Mouse (Mus musculus) adrenal gland, adult 18-20 months (tissue): ENCODE results near the gene Fetub. TPM values are rescaled to one million over a fixed set of nuclear protein-coding genes. Genes with fewer than 3 reads are reported as not detected.
"Not testable (repeated sequence)": the region's sequence is repeated elsewhere in the genome, so short reads cannot be mapped to it uniquely, and the experiment has no call there.

Source experiments
- DNase-seq, 2 experiments: peaks; one replicate each; pipeline ENCODE4 v3.0.0; 2021 to 2022; ENCODE audit warnings: low spot score in 2 of 2
- total RNA-seq, 2 experiments: library from RNA; stranded (reverse); gene quantifications; 1 replicate in 1 of 2; 2 replicates in 1 of 2; pipeline ENCODE4 v1.2.3; 2021

Gene Fetub
- total RNA-seq, 2 experiments from 2014 or later: 1.6 to 78.1 TPM

GRCm38 (mm10) chr16:22901326-22901725, 16.8 kb upstream of the Fetub start:
- no peak for DNase-seq

DNA sequence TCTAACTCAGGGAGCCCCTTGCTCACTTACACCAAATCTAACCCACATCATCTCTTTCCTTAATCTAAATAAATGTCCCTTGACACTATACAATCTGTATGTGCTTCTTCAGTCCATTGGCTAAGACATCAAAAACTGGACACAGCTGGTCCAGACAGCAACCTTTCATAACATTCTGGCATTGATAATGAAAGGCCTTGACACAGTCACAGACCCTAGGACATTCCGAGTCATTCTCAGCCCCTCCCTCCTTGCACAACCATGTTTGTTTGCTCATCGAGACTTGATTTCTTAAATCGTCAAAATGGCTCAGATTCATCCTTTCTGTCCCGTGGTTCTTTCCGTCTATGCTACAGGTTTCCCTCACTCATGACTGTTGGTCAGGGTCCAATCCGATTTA, 8.8 kb upstream of the Fetub start:
- no peak for DNase-seq

- DNase-seq: no peak
These were observed 6.1 kb upstream of the Fetub start for GRCm38 (mm10) chr16:22911986-22912385.

- no peak for DNase-seq
These were observed 5.2 kb upstream of the Fetub start for GRCm38 (mm10) chr16:22912886-22913285.

DNA sequence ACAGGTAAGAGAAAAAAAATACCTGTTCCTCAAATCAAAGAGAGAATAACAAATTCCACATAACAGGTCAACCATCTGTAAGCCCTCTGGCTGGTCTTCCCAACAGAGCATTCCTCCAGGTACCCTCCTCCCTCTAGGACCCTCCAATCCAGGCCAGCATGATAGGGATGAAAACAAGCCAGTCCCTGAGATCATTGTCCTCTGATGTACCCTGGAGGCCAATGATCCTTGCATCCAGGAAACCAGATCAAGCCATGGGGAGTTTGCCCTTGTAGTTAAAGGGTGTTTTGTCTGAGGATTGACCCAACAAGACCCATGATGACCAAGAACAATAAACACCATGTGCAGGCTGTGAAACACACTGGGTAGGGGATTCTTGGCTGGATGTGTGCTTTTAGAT, 3.9 kb upstream of the Fetub start:
- no peak for DNase-seq

GRCm38 (mm10) chr16:22918664-22919312, 654 bp downstream of the Fetub start:
- peak in 1 of 2 experiments; percentile 19 for DNase-seq

- DNase-seq: peak; percentile 34 to 38
These were observed 2.1 kb downstream of the Fetub start for GRCm38 (mm10) chr16:22919971-22920854.

GRCm38 (mm10) chr16:22921761-22922160, 3.6 kb downstream of the Fetub start:
- DNase-seq: no peak

DNA sequence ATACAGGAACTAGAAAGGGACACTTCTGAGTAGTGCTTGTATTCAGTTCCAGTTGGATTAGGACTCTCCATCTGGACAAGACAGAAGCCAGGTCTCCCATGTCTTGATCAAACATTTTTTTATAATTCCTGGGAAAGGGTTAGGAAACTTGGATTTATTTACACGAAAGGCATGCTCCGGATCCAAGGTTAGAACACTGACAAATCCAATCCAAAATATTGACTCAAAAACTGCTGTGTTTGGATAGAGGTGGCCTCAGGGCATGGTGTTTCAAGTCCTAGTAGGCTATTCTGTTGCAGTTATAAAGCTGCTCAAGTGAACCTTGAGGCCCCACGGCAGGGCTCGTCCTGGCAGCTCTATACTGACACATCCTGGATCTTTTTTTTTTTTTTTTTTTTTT, 4.3 kb downstream of the Fetub start:
- no peak for DNase-seq

DNA sequence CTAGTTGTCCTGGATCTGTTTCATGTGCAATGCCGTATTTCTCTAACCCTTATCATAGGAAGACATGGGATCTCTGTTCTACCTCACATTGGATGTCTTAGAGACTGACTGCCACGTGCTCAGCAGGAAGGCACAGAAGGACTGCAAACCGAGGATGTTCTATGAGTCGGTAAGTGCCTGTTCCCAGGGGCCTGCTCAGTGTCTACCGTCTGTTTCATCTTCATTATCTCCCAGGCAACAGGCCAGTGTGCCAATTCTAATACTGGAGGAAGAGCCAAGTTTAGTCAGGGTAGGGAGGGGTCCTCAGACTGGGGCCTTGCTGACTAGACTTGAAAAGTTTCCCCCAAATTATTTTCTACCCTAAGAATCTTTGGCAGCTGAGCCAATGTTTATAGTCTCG, 11.4 kb downstream of the Fetub start:
- no peak for DNase-seq

DNA sequence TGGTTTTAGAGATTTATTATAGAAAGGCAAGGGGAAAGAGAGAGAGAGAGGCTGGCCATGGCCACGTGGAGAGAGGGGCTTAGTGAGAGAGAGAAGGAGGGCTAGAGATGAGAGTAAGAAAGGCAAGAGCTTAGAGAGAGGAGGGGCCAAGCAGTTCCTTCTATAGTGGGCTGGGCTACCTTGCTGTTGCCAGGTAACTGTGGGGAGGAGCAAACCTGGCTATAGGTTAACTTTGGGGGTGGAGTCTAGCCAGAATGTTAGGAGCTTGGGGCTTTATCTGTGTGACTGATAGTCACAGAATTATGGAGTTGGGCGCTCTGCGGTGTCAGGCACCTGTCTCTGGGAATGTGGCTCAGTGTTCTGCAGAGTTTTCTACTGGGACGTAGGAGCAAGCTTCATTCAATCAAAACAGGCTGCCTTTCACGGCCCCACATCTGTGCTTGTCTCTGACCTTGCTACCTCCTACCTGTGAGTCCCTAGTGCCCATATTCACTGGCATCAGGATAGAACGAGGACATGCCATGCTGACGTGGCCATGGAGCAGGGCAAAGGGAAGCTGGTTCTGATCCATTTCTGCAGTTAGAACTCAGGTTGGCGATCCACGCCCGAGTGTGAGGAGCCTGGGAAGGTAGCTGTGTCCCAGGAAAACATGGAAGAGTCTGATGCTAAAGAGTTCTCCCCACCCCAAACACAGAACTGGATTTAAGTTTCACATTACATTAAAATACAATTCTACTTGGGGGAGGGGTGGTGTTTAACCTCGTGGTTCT, 13.5 kb downstream of the Fetub start:
- no peak for DNase-seq

- no peak for DNase-seq
These were observed 19.5 kb downstream of the Fetub start for GRCm38 (mm10) chr16:22937631-22938030.

GRCm38 (mm10) chr16:22938541-22938940, 20.4 kb downstream of the Fetub start:
- DNase-seq: no peak

DNA sequence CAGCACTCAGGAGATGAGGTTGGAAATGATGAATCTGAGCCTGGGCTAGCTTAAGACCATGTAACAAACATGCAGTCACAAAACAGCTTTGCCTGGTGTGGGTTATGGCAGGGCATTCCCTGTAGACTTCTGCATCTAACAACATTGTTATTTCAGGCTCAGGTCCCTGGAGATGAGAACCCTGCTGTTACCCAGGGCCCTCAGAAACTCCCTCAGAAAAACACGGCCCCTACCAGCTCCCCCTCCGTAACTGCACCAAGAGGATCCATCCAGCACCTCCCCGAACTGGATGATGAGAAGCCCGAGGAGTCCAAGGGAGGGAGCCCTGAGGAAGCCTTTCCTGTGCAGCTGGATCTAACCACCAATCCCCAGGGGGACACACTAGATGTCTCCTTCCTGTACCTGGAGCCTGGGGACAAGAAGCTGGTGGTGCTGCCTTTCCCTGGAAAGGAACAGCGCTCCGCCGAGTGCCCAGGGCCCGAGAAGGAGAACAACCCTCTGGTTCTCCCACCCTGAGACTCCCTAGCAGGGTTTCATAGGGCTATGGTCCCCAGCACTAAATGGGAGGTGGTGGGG, 21.1 kb downstream of the Fetub start:
- no peak for DNase-seq

DNA sequence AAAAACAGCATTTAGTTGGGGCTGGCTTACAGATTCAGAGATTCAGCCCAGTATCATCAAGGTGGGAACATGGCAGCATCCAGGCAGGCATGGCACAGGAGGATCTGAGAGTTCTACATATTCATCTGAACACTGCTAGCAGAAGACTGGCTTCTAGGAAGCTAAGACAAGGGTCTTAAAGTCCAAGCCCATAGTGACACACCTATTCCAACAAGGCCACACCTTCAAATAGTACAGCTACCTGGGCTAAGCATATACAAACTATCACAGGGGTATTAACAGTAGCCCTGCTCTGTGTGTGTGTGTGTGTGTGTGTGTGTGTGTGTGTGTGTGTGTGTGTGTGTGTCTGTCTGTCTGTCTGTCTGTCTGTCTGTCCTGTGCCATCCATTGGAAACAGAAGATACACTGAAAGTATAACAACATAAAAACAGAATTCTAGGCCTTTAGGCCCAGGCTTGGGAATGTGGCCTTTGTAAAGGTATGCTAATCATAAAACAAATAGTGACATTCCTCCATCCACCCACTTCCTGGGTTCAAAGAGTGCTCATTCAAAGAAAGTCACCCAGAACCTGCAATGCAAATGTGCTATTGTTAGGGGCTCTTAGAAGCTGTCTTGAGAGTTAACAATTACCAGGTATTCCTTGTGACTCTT, 23.8 kb downstream of the Fetub start:
- DNase-seq: not testable (repeated sequence)

DNA sequence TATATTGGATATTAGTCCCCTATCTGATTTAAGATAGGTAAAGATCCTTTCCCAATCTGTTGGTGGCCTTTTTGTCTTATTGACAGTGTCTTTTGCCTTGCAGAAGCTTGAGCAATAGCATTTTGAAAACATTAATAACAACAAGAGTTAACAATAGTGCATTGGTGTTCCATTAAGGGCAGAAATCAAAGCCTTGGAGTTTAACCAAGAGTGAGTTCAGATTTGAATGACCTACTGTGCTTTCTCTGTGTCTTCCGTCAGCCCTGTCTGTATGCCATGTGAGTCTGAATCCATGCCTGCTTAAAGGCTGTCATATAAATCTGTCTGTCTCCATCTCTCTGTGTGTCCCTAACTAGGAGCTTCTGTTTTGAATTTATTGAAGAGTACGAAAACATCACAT, 29.2 kb downstream of the Fetub start:
- no peak for DNase-seq

GRCm38 (mm10) chr16:22950840-22951395, 32.8 kb downstream of the Fetub start, which contains the start of gene Hrg:
Gene Hrg (plus strand): TSS chr16:22951072.
- no peak for DNase-seq

- DNase-seq: no peak
These were observed 34.9 kb downstream of the Fetub start for GRCm38 (mm10) chr16:22953069-22953468.

DNA sequence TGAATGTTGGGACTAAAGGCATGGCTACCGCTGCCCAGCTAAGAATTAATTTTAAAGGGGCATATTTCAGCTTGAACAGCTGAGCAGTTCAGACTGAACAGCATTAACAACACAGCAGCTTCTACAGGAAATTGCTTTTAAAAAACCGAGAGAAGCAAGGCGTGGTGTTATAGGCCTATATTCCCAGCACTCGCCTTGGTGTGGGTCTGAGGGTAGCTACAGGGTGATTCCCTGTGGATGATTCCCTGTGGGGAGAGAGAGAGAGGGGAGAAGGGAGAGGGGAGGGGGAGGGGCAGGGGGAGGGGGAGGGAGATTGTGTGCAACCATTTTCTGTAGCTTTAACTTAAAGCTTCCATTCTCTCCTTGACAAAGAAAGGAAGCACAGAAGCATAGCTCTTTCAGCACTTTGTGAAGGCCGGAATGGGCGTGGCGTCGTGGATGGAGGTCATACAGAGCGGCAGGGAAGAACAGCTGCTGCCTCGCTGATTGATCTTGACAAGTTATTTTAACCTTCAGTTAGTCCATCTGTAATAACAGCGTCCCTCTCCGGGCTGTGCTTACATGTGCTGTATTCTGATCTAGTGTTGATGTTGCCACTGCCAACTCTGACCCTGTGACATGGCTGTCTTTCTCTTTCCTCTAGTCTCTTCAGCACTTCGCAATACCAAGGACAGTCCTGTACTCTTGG, 37.4 kb downstream of the Fetub start:
- DNase-seq: peak in 1 of 2 experiments; percentile 35

GRCm38 (mm10) chr16:22956085-22956439, 37.9 kb downstream of the Fetub start:
- DNase-seq: no peak
